Mouse (Mus musculus): ENCODE data around the gene Fgg. TPM values are rescaled to one million over a fixed set of nuclear protein-coding genes. Genes with fewer than 3 reads are reported as not detected.

Gene Fgg
- total and polyA plus RNA-seq, 3 experiments: 0.11 TPM; not detected in 2

GRCm38 (mm10) chr3:83046649-83047048, 39.1 kb downstream of the Fgg start:
- DNase-seq (ENCODE audit: low spot score): no peak
- Histone ChIP-seq H3K27me3 (ENCODE audit: insufficient read depth, low read length) (no peaks in the 10 kb centered on the region; the same call in 1 of the 2 replicates), H3K4me3 (ENCODE audit: low read depth, low read length) (no peak overlapping the region), H3K4me1 (ENCODE audit: insufficient read depth, low read depth, low read length) (peaks cover 7% of the 10 kb centered on the region; the same call in 1 of the 2 replicates), H3K9me3 (replicated peaks) (no peaks in the 10 kb centered on the region), H3K36me3 (replicated peaks) (no peaks in the 10 kb centered on the region)
- no peak for ATAC-seq (ENCODE audit: extremely low read depth, insufficient number of reproducible peaks, low FRiP score, poor library complexity, severe bottlenecking)
- TF ChIP-seq GATA2 (IDR thresholded peaks at IDR 0.05; ENCODE audit: borderline replicate concordance, low read depth, low read length): no peak
- no peak for TF ChIP-seq CTCF (IDR thresholded peaks at IDR 0.05; ENCODE audit: low read depth, low read length)
- no peak for TF ChIP-seq TAL1 (conservative IDR thresholded peaks at IDR 0.05; ENCODE audit: low read depth, low read length)
- no peak for TF ChIP-seq GATA1 (IDR thresholded peaks at IDR 0.05; ENCODE audit: borderline replicate concordance, low read length)
- no peak for TF ChIP-seq POLR2AphosphoS5 (IDR thresholded peaks at IDR 0.05; ENCODE audit: insufficient replicate concordance, low read depth, low read length)

GRCm38 (mm10) chr3:83049680-83050079, 42.2 kb downstream of the Fgg start, which contains the start of gene Fgb:
Gene Fgb, minus strand, starts transcription at chr3:83049863.
- Histone ChIP-seq H3K9me3 (replicated peaks) (no peaks in the 10 kb centered on the region), H3K27me3 (ENCODE audit: insufficient read depth, low read length) (no peaks in the 10 kb centered on the region; the same call in 1 of the 2 replicates), H3K4me3 (ENCODE audit: low read depth, low read length) (no peak within 1 kb of the TSS), H3K4me1 (ENCODE audit: insufficient read depth, low read depth, low read length) (peaks cover 34% of the 10 kb centered on the region), H3K36me3 (replicated peaks) (no peaks in the 10 kb centered on the region)
- no peak for ATAC-seq (ENCODE audit: extremely low read depth, insufficient number of reproducible peaks, low FRiP score, poor library complexity, severe bottlenecking)
- TF ChIP-seq TAL1 (conservative IDR thresholded peaks at IDR 0.05; ENCODE audit: low read depth, low read length): no peak
- TF ChIP-seq GATA1 (IDR thresholded peaks at IDR 0.05; ENCODE audit: borderline replicate concordance, low read length): no peak
- no peak for DNase-seq (ENCODE audit: low spot score)

- Histone ChIP-seq H3K36me3 (replicated peaks) (no peaks in the 10 kb centered on the region), H3K4me1 (ENCODE audit: insufficient read depth, low read depth, low read length) (peaks cover 35% of the 10 kb centered on the region), H3K9me3 (replicated peaks) (no peaks in the 10 kb centered on the region), H3K4me3 (ENCODE audit: low read depth, low read length) (no peak overlapping the region), H3K27me3 (ENCODE audit: insufficient read depth, low read length) (no peaks in the 10 kb centered on the region; the same call in 1 of the 2 replicates)
- DNase-seq (ENCODE audit: low spot score): no peak
- ATAC-seq (ENCODE audit: extremely low read depth, insufficient number of reproducible peaks, low FRiP score, poor library complexity, severe bottlenecking): no peak
- TF ChIP-seq TAL1 (conservative IDR thresholded peaks at IDR 0.05; ENCODE audit: low read depth, low read length): no peak
- no peak for TF ChIP-seq GATA1 (IDR thresholded peaks at IDR 0.05; ENCODE audit: borderline replicate concordance, low read length)
- TF ChIP-seq GATA2 (IDR thresholded peaks at IDR 0.05; ENCODE audit: borderline replicate concordance, low read depth, low read length): no peak
Measured at GRCm38 (mm10) chr3:83050661-83051060, 43.1 kb downstream of the Fgg start.

GRCm38 (mm10) chr3:83052102-83052501, 44.6 kb downstream of the Fgg start:
- Histone ChIP-seq H3K4me3 (ENCODE audit: low read depth, low read length) (no peak overlapping the region), H3K27me3 (ENCODE audit: insufficient read depth, low read length) (no peaks in the 10 kb centered on the region), H3K36me3 (replicated peaks) (peaks cover 6% of the 10 kb centered on the region), H3K4me1 (ENCODE audit: insufficient read depth, low read depth, low read length) (peaks cover 47% of the 10 kb centered on the region), H3K9me3 (replicated peaks) (no peaks in the 10 kb centered on the region)
- ATAC-seq (ENCODE audit: extremely low read depth, insufficient number of reproducible peaks, low FRiP score, poor library complexity, severe bottlenecking) (no peak), DNase-seq (ENCODE audit: low spot score) (no peak)
- TF ChIP-seq GATA1 (IDR thresholded peaks at IDR 0.05; ENCODE audit: borderline replicate concordance, low read length) (no peak), GATA2 (IDR thresholded peaks at IDR 0.05; ENCODE audit: borderline replicate concordance, low read depth, low read length) (no peak), TAL1 (conservative IDR thresholded peaks at IDR 0.05; ENCODE audit: low read depth, low read length) (no peak), POLR2AphosphoS5 (IDR thresholded peaks at IDR 0.05; ENCODE audit: insufficient replicate concordance, low read depth, low read length) (no peak)

GRCm38 (mm10) chr3:83053126-83053525, 45.6 kb downstream of the Fgg start:
- TF ChIP-seq POLR2AphosphoS5 (IDR thresholded peaks at IDR 0.05; ENCODE audit: insufficient replicate concordance, low read depth, low read length) (no peak), GATA1 (IDR thresholded peaks at IDR 0.05; ENCODE audit: borderline replicate concordance, low read length) (no peak), CTCF (IDR thresholded peaks at IDR 0.05; ENCODE audit: low read depth, low read length) (no peak), TAL1 (conservative IDR thresholded peaks at IDR 0.05; ENCODE audit: low read depth, low read length) (no peak), GATA2 (IDR thresholded peaks at IDR 0.05; ENCODE audit: borderline replicate concordance, low read depth, low read length) (no peak)
- peak overlapping the region; percentile 32; the same call in 1 of the 2 replicates for H3K4me3 ChIP-seq (ENCODE audit: low read depth, low read length)
- DNase-seq (ENCODE audit: low spot score) (peak; percentile 13), ATAC-seq (ENCODE audit: extremely low read depth, insufficient number of reproducible peaks, low FRiP score, poor library complexity, severe bottlenecking) (peak; percentile 43)
- peaks cover 14% of the 10 kb centered on the region for H3K36me3 ChIP-seq (replicated peaks)
- H3K27me3 ChIP-seq (ENCODE audit: insufficient read depth, low read length): no peaks in the 10 kb centered on the region
- no peaks in the 10 kb centered on the region for H3K9me3 ChIP-seq (replicated peaks)
- H3K4me1 ChIP-seq (ENCODE audit: insufficient read depth, low read depth, low read length): peaks cover 50% of the 10 kb centered on the region

GRCm38 (mm10) chr3:83053758-83054157, 46.2 kb downstream of the Fgg start:
- Histone ChIP-seq H3K27me3 (ENCODE audit: insufficient read depth, low read length) (no peaks in the 10 kb centered on the region), H3K4me3 (ENCODE audit: low read depth, low read length) (no peak overlapping the region), H3K9me3 (replicated peaks) (no peaks in the 10 kb centered on the region), H3K36me3 (replicated peaks) (peaks cover 20% of the 10 kb centered on the region), H3K4me1 (ENCODE audit: insufficient read depth, low read depth, low read length) (peaks cover 50% of the 10 kb centered on the region)
- no peak for DNase-seq (ENCODE audit: low spot score)
- no peak for ATAC-seq (ENCODE audit: extremely low read depth, insufficient number of reproducible peaks, low FRiP score, poor library complexity, severe bottlenecking)
- no peak for TF ChIP-seq GATA2 (IDR thresholded peaks at IDR 0.05; ENCODE audit: borderline replicate concordance, low read depth, low read length)
- TF ChIP-seq POLR2AphosphoS5 (IDR thresholded peaks at IDR 0.05; ENCODE audit: insufficient replicate concordance, low read depth, low read length): no peak
- no peak for TF ChIP-seq GATA1 (IDR thresholded peaks at IDR 0.05; ENCODE audit: borderline replicate concordance, low read length)
- TF ChIP-seq CTCF (IDR thresholded peaks at IDR 0.05; ENCODE audit: low read depth, low read length): peak; percentile 24; the same call in 1 of the 2 replicates
- no peak for TF ChIP-seq TAL1 (conservative IDR thresholded peaks at IDR 0.05; ENCODE audit: low read depth, low read length)

GRCm38 (mm10) chr3:83054759-83055158, 47.2 kb downstream of the Fgg start:
- ATAC-seq (ENCODE audit: extremely low read depth, insufficient number of reproducible peaks, low FRiP score, poor library complexity, severe bottlenecking) (no peak), DNase-seq (ENCODE audit: low spot score) (no peak)
- Histone ChIP-seq H3K27me3 (ENCODE audit: insufficient read depth, low read length) (no peaks in the 10 kb centered on the region), H3K36me3 (replicated peaks) (peaks cover 31% of the 10 kb centered on the region), H3K9me3 (replicated peaks) (no peaks in the 10 kb centered on the region), H3K4me1 (ENCODE audit: insufficient read depth, low read depth, low read length) (peaks cover 50% of the 10 kb centered on the region), H3K4me3 (ENCODE audit: low read depth, low read length) (peak overlapping the region; percentile 94)
- TF ChIP-seq GATA2 (IDR thresholded peaks at IDR 0.05; ENCODE audit: borderline replicate concordance, low read depth, low read length): no peak

Data from G1E (cell line).